Mouse (Mus musculus): Measurements from ENCODE around the gene Cep135.

Cep135 gene

GRCm38 (mm10) chr5:76684658-76685605, 96.4 kb downstream of the Cep135 start:
- DNase-seq (ENCODE audit: low spot score): no peak

- no peak for DNase-seq (ENCODE audit: low spot score)
Measured at GRCm38 (mm10) chr5:76687961-76688600, 99.6 kb downstream of the Cep135 start.

- DNase-seq (ENCODE audit: low spot score): no peak
Measured at GRCm38 (mm10) chr5:76688643-76689042, 100.1 kb downstream of the Cep135 start.

GRCm38 (mm10) chr5:76690177-76690593, 101.7 kb downstream of the Cep135 start:
- no peak for DNase-seq (ENCODE audit: low spot score)

- no peak for DNase-seq (ENCODE audit: low spot score)
Measured at GRCm38 (mm10) chr5:76691251-76691650, 102.8 kb downstream of the Cep135 start.

- DNase-seq (ENCODE audit: low spot score): no peak
Measured at GRCm38 (mm10) chr5:76691706-76692424, 103.4 kb downstream of the Cep135 start.

Data from urinary bladder, postnatal 14 days (tissue).